Mouse (Mus musculus) forebrain, embryonic 11.5 days (tissue): ENCODE measurements around the gene Gm42421. TPM values are rescaled to one million over a fixed set of nuclear protein-coding genes. Genes with fewer than 3 reads are reported as not detected.

Source experiments
- polyA plus RNA-seq: library from polyadenylated mRNA; unstranded; fragments of >200 nt; fragmentation: Nextera tagmentation; extraction: Ambion mirVana; gene quantifications from 2 replicates; pipeline ENCODE4 v1.2.1, GENCODE M21; 2014

The Gm42421 gene
- polyA plus RNA-seq, 1 experiment from 2014 or later, result 1.4 TPM

Other genes starting within 250 kb of the Gm42421 start
- 35.5 and 36.9 TPM in 2 replicates for gene Usp42, start 195.9 kb upstream of the Gm42421 start, polyA plus RNA-seq
- 48.4 and 49.8 TPM in 2 replicates for gene Eif2ak1, start 110.4 kb upstream of the Gm42421 start, polyA plus RNA-seq
- 0.55 TPM in 2 replicates for gene Ankrd61, start 30.5 kb upstream of the Gm42421 start, polyA plus RNA-seq
- 109 and 110 TPM in 2 replicates for gene Aimp2, start 18.3 kb upstream of the Gm42421 start, polyA plus RNA-seq
- gene Pms2, start 18.2 kb upstream of the Gm42421 start, polyA plus RNA-seq, result 41.5 and 42.2 TPM in 2 replicates
- gene Rsph10b, start 4.9 kb downstream of the Gm42421 start, polyA plus RNA-seq, result 0.73 and 0.79 TPM in 2 replicates
- gene Ccz1, start 86.7 kb downstream of the Gm42421 start, polyA plus RNA-seq, result 115 and 117 TPM in 2 replicates
- not detected in 2 replicates for gene Ocm, start 98.5 kb downstream of the Gm42421 start, polyA plus RNA-seq
- gene Lmtk2, start 172.3 kb downstream of the Gm42421 start, polyA plus RNA-seq, result 7.8 and 8.3 TPM in 2 replicates